Mouse (Mus musculus): ENCODE data around the gene Scg5.

- TF ChIP-seq CTCF (IDR thresholded peaks at IDR 0.05; ENCODE audit: control insufficient read depth, insufficient read depth, insufficient read length) (no peak), MYOD1 (IDR thresholded peaks at IDR 0.05; ENCODE audit: control insufficient read depth, insufficient read length, low read depth) (no peak), USF1 (IDR thresholded peaks at IDR 0.05; ENCODE audit: low read depth) (no peak), MAX (IDR thresholded peaks at IDR 0.05) (no peak)
Observed at GRCm38 (mm10) chr2:113841656-113842437, 12.9 kb upstream of the Scg5 start.
